Mouse (Mus musculus) embryonic facial prominence, embryonic 11.5 days (tissue): Measurements from ENCODE around the gene Sumo3. TPM values are rescaled to one million over a fixed set of nuclear protein-coding genes. Genes with fewer than 3 reads are reported as not detected.
A peak's percentile ranks its signal among the peaks of the same experiment; 100 is the strongest.

Experiments
- ATAC-seq: fragments of 200-750 bp; cut with Nextera tagmentation; replicated peaks from 2 replicates; pipeline ENCODE4 v1.8.0; 2017; ENCODE audit warnings: low read depth; ENCODE audit not compliant: insufficient number of reproducible peaks, low FRiP score, low TSS enrichment
- DNase-seq: peaks from one replicate; pipeline ENCODE4 v3.0.0-alpha.2; 2015; ENCODE audit warnings: low spot score
- H3K27ac ChIP-seq: fragments of 300-500 bp; sonication (generic); replicated peaks from 2 replicates; pipeline ENCODE4 v1.5.1; 2014; ENCODE audit warnings: mild to moderate bottlenecking, low read depth, low read length, control low read depth
- H3K27me3 ChIP-seq: fragments of 300-500 bp; sonication (generic); 2 replicates; pipeline ENCODE4 v1.6.1; 2014; ENCODE audit warnings: mild to moderate bottlenecking, low read length, moderate library complexity, mixed read lengths; ENCODE audit not compliant: control insufficient read depth, insufficient read depth
- H3K36me3 ChIP-seq: fragments of 300-500 bp; sonication (generic); replicated peaks from 2 replicates; pipeline ENCODE4 v1.6.1; 2014; ENCODE audit warnings: low read depth, mild to moderate bottlenecking, low read length, moderate library complexity, mixed read lengths; ENCODE audit not compliant: control insufficient read depth, insufficient read depth
- H3K4me1 ChIP-seq: fragments of 300-500 bp; sonication (generic); 2 replicates; pipeline ENCODE4 v1.6.1; 2014; ENCODE audit warnings: low read length, mixed read lengths; ENCODE audit not compliant: control insufficient read depth, insufficient read depth
- H3K4me2 ChIP-seq: fragments of 300-500 bp; sonication (generic); 2 replicates; pipeline ENCODE4 v1.6.1; 2014; ENCODE audit warnings: low read depth, mild to moderate bottlenecking, control low read depth, low read length, moderate library complexity
- H3K4me3 ChIP-seq: fragments of 300-500 bp; sonication (generic); 2 replicates; pipeline ENCODE4 v1.5.1; 2014; ENCODE audit warnings: low read depth, low read length, control low read depth
- H3K9ac ChIP-seq: fragments of 300-500 bp; sonication (generic); replicated peaks from 2 replicates; pipeline ENCODE4 v1.6.1; 2014; ENCODE audit warnings: mild to moderate bottlenecking, control low read depth, low read length
- H3K9me3 ChIP-seq: fragments of 300-500 bp; sonication (generic); replicated peaks from 2 replicates; pipeline ENCODE4 v1.6.1; 2016; ENCODE audit warnings: mild to moderate bottlenecking, low read length, inconsistent platforms, mixed read lengths; ENCODE audit not compliant: control insufficient read depth
- WGBS: fragments of 180-500 bp; shearing (Covaris S2); extraction: QIAGEN DNeasy Blood & Tissue Kit; methylation state at CpG from one replicate; pipeline ENCODE4 v1.1.7; 2014; 5-methylcytosine and 5-hydroxymethylcytosine counted together
- polyA plus RNA-seq: library from polyadenylated mRNA; unstranded; fragments of >200 nt; fragmentation: Nextera tagmentation; extraction: Ambion mirVana; gene quantifications from 2 replicates; pipeline ENCODE4 v1.2.1, GENCODE M21; 2014

The Sumo3 gene
- polyA plus RNA-seq, 1 experiment from 2014 or later: 382 TPM

GRCm38 (mm10) chr10:77569481-77569880 is 36.4 kb upstream of the Sumo3 start:
- H3K4me2 ChIP-seq: no peak overlapping the region
- no peaks in the 10 kb centered on the region for H3K27me3 ChIP-seq
- WGBS: 40% methylated on average over 7 of the region's 7 CpGs
- no peak overlapping the region for H3K4me3 ChIP-seq
- DNase-seq (no peak), ATAC-seq (no peak)
- H3K9me3 ChIP-seq: no peaks in the 10 kb centered on the region
- H3K4me1 ChIP-seq: no peaks in the 10 kb centered on the region
- H3K27ac ChIP-seq: no peak overlapping the region
- H3K36me3 ChIP-seq: no peaks in the 10 kb centered on the region
- no peak overlapping the region for H3K9ac ChIP-seq

GRCm38 (mm10) chr10:77569973-77570658 is 35.8 kb upstream of the Sumo3 start:
- no peaks in the 10 kb centered on the region for H3K9me3 ChIP-seq
- peak; percentile 39 for DNase-seq
- no peaks in the 10 kb centered on the region for H3K4me1 ChIP-seq
- no peak for ATAC-seq
- no peaks in the 10 kb centered on the region for H3K27me3 ChIP-seq
- H3K4me2 ChIP-seq: no peak overlapping the region
- H3K9ac ChIP-seq: no peak overlapping the region
- H3K36me3 ChIP-seq: no peaks in the 10 kb centered on the region
- WGBS: 51% methylated on average over 6 of the region's 6 CpGs
- no peak overlapping the region for H3K4me3 ChIP-seq
- H3K27ac ChIP-seq: no peak overlapping the region

- no peak overlapping the region for H3K9ac ChIP-seq
- H3K36me3 ChIP-seq: no peaks in the 10 kb centered on the region
- no peak overlapping the region for H3K4me3 ChIP-seq
- no peaks in the 10 kb centered on the region for H3K9me3 ChIP-seq
- H3K27ac ChIP-seq: no peak overlapping the region
- H3K4me2 ChIP-seq: no peak overlapping the region
- no peaks in the 10 kb centered on the region for H3K27me3 ChIP-seq
- DNase-seq (peak; percentile 36), ATAC-seq (no peak)
- H3K4me1 ChIP-seq: no peaks in the 10 kb centered on the region
- WGBS: 24% methylated on average over 3 of the region's 3 CpGs
Measured at GRCm38 (mm10) chr10:77572225-77572624, 33.7 kb upstream of the Sumo3 start.

GRCm38 (mm10) chr10:77573162-77573561 is 32.7 kb upstream of the Sumo3 start:
- no peaks in the 10 kb centered on the region for H3K9me3 ChIP-seq
- ATAC-seq (no peak), DNase-seq (no peak)
- H3K36me3 ChIP-seq: no peaks in the 10 kb centered on the region
- H3K27me3 ChIP-seq: no peaks in the 10 kb centered on the region
- no peak overlapping the region for H3K27ac ChIP-seq
- H3K9ac ChIP-seq: no peak overlapping the region
- no peak overlapping the region for H3K4me3 ChIP-seq
- 70% methylated on average over 1 of the region's 1 CpGs for WGBS
- no peaks in the 10 kb centered on the region for H3K4me1 ChIP-seq
- H3K4me2 ChIP-seq: no peak overlapping the region

GRCm38 (mm10) chr10:77580027-77580920 is 25.6 kb upstream of the Sumo3 start:
- Histone ChIP-seq H3K4me3 (no peak overlapping the region), H3K4me1 (no peaks in the 10 kb centered on the region), H3K27ac (no peak overlapping the region), H3K9me3 (no peaks in the 10 kb centered on the region), H3K36me3 (no peaks in the 10 kb centered on the region), H3K27me3 (no peaks in the 10 kb centered on the region), H3K9ac (no peak overlapping the region), H3K4me2 (no peak overlapping the region)
- ATAC-seq (no peak), DNase-seq (no peak)
- 60% methylated on average over 10 of the region's 10 CpGs for WGBS

- WGBS: 11% methylated on average over 8 of the region's 8 CpGs
Measured at GRCm38 (mm10) chr10:77581023-77581407, 24.9 kb upstream of the Sumo3 start.

GRCm38 (mm10) chr10:77581408-77582284 is 24.3 kb upstream of the Sumo3 start, which contains the start of gene Pttg1ip:
Gene Pttg1ip, plus strand, starts transcription at chr10:77581720.
- Histone ChIP-seq H3K27me3 (no peaks in the 10 kb centered on the region), H3K9me3 (no peaks in the 10 kb centered on the region), H3K4me2 (peak within 1 kb of the TSS; percentile 69), H3K9ac (peak within 1 kb of the TSS; percentile 74), H3K4me1 (no peaks in the 10 kb centered on the region), H3K27ac (peak within 1 kb of the TSS; percentile 78), H3K36me3 (no peaks in the 10 kb centered on the region; the same call in 1 of the 2 replicates), H3K4me3 (peak within 1 kb of the TSS; percentile 67)
- WGBS: under 1% methylated on average over 61 of the region's 64 CpGs
- DNase-seq (peak; percentile 98), ATAC-seq (peak; percentile 97)

More at GRCm38 (mm10) chr10:77581023-77581407, 24.9 kb upstream of the Sumo3 start:
- Histone ChIP-seq H3K4me2 (peak overlapping the region; percentile 69), H3K4me3 (peak overlapping the region; percentile 67), H3K27me3 (no peaks in the 10 kb centered on the region), H3K9me3 (no peaks in the 10 kb centered on the region), H3K27ac (0 out of 2 replicates have a peak overlapping the region, but pooled peaks have one; percentile 7), H3K9ac (peak overlapping the region; percentile 74), H3K36me3 (no peaks in the 10 kb centered on the region), H3K4me1 (no peaks in the 10 kb centered on the region)
- DNase-seq (no peak), ATAC-seq (peak; percentile 41)
